8 mouse cellular contexts compared by ENCODE assay signal in the genomic region with DNA sequence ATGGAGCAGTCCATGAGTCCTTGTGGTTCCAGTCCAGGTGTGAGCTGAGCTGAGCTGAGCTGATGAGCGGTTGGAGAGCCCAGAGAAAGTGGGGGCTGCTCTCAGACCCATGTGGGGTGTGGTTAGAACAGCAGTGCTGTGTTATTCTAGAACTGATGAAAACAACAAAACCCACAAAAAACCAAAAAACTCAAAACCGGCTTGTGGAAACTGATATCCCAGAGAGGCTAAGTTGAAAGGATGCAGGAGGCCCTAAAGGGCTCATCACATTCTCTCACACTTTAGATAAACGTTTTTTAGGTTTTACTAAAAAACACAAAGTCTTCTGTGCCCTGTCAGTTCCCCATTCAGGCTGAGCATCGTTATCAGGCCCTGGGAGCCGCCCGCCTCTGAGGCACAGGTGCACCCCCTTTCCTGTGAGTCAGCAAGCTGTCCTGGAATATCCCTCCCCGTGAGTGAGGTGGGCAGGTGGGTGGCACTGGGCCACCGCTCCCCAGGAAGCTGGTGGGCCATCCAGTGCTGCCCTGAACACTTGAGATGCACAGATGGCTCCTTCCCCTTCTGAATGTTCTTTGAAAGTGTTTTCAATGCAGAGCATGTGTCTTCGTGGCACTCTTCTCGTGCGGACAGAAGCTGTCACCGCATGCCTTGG. TPM values are rescaled to one million over a fixed set of nuclear protein-coding genes. Genes with fewer than 3 reads are reported as not detected.
DNase-seq lines count a peak whose midpoint lies in the region; ATAC-seq and TF ChIP-seq lines count a peak whose summit lies in the region.

No protein-coding gene starts in this region.

- no peaks in the 10 kb centered on the region for H3K27me3 ChIP-seq in heart, embryonic 12.5 days (replicated peaks)
- no peaks in the 10 kb centered on the region for H3K27me3 ChIP-seq in heart, adult 2 months (ENCODE audit: control insufficient read depth, insufficient read depth, low read length)
- no peaks in the 10 kb centered on the region for H3K27me3 ChIP-seq in forebrain, postnatal 0 days (ENCODE audit: insufficient read depth, low read length)

- no peak overlapping the region for H3K4me2 ChIP-seq in heart, embryonic 12.5 days
- H3K4me2 ChIP-seq in forebrain, postnatal 0 days (ENCODE audit: low read depth): no peak overlapping the region

- no peak for TF ChIP-seq CTCF in heart, adult 2 months (IDR thresholded peaks at IDR 0.05)
- no peak for TF ChIP-seq CTCF in forebrain, postnatal 0 days (IDR thresholded peaks at IDR 0.05; ENCODE audit: low read depth)

- H3K79me2 ChIP-seq in heart, adult 2 months (replicated peaks; ENCODE audit: control insufficient read depth, insufficient read depth, low read length): peaks cover 2% of the 10 kb centered on the region; the same call in 1 of the 2 replicates

- no peak overlapping the region for H3K27ac ChIP-seq in heart, embryonic 12.5 days (ENCODE audit: poor library complexity, severe bottlenecking)
- no peak overlapping the region for H3K27ac ChIP-seq in heart, adult 2 months
- H3K27ac ChIP-seq in forebrain, postnatal 0 days (ENCODE audit: low read depth, low read length): peak overlapping the region; percentile 5; the same call in 1 of the 2 replicates

- no peak for TF ChIP-seq POLR2A in heart, adult 2 months (IDR thresholded peaks at IDR 0.05; ENCODE audit: insufficient read depth, low read depth, low read length)

- no peak overlapping the region for H3K4me3 ChIP-seq in heart, embryonic 12.5 days
- H3K4me3 ChIP-seq in heart, adult 2 months: no peak overlapping the region
- H3K4me3 ChIP-seq in forebrain, postnatal 0 days (ENCODE audit: low read depth, low read length): no peak overlapping the region

- no peak overlapping the region for H3K9ac ChIP-seq in heart, embryonic 12.5 days
- no peak overlapping the region for H3K9ac ChIP-seq in heart, adult 2 months (ENCODE audit: low read depth, low read length)
- 0 out of 2 replicates have a peak overlapping the region, but pooled peaks have one; percentile 6 for H3K9ac ChIP-seq in forebrain, postnatal 0 days

- intact Hi-C loops in heart, adult 2 months (cut with DNase I): no loop called here

- no peak for TF ChIP-seq EP300 in heart, adult 2 months (IDR thresholded peaks at IDR 0.05; ENCODE audit: insufficient read depth, low read depth, low read length)

- peak; percentile 64; the same call in 1 of the 2 replicates for ATAC-seq in heart, embryonic 12.5 days (ENCODE audit: insufficient number of reproducible peaks, low FRiP score)
- peak; percentile 41 for ATAC-seq in forebrain, postnatal 0 days
- ATAC-seq in megakaryocyte-erythroid progenitor cell, adult 5-6 weeks (replicated peaks; ENCODE audit: low FRiP score, low TSS enrichment, poor library complexity, severe bottlenecking): peak; percentile 74

- no peak for DNase-seq in heart, adult 2 months
- peak; percentile 91 for DNase-seq in cerebellum, adult 11-12 months
- no peak for DNase-seq in forebrain, postnatal 0 days
- no peak for DNase-seq in lung, postnatal 4 days
- no peak for DNase-seq in embryo, embryonic 10 days (ENCODE audit: low spot score)
- no peak for DNase-seq in Muller cell, postnatal 12 days (ENCODE audit: inconsistent ontology term)

- peaks cover 24% of the 10 kb centered on the region for H3K36me3 ChIP-seq in heart, embryonic 12.5 days
- H3K36me3 ChIP-seq in heart, adult 2 months (ENCODE audit: control insufficient read depth, insufficient read depth, low read length): no peaks in the 10 kb centered on the region
- H3K36me3 ChIP-seq in forebrain, postnatal 0 days (ENCODE audit: insufficient read depth): peaks cover 9% of the 10 kb centered on the region; the same call in 1 of the 2 replicates

- 42% methylated on average over 12 of the region's 12 CpGs for WGBS in heart, embryonic 12.5 days
- 67% methylated on average over 12 of the region's 12 CpGs for WGBS in heart, adult 2 months
- 31% methylated on average over 12 of the region's 12 CpGs for WGBS in forebrain, postnatal 0 days

- no peaks in the 10 kb centered on the region for H3K9me3 ChIP-seq in heart, embryonic 12.5 days (replicated peaks)
- no peaks in the 10 kb centered on the region for H3K9me3 ChIP-seq in forebrain, postnatal 0 days (ENCODE audit: low read length)

- H3K4me1 ChIP-seq in heart, embryonic 12.5 days (replicated peaks): peaks cover 82% of the 10 kb centered on the region
- peaks cover 6% of the 10 kb centered on the region for H3K4me1 ChIP-seq in heart, adult 2 months (ENCODE audit: control insufficient read depth, insufficient read depth, low read length)
- peaks cover 29% of the 10 kb centered on the region for H3K4me1 ChIP-seq in forebrain, postnatal 0 days (ENCODE audit: insufficient read depth)

RNA-seq across cellular contexts. Expression of a gene that starts 24.6 kb away (rescaled TPM):
- 101 and 105 TPM in 2 replicates for polyA plus RNA-seq in heart, embryonic 12.5 days (2016; fragmentation: Nextera tagmentation; extraction: Ambion mirVana)
- total RNA-seq in heart, adult 2 months (2021): 10 to 100 TPM; 37.3 to 39.0 TPM
- polyA plus RNA-seq in heart, adult 2 months (2012; rRNA removed): 26.1 and 26.6 TPM in 2 replicates
- total RNA-seq in forebrain, postnatal 0 days (2014; rRNA removed): 113 and 137 TPM in 2 replicates
- polyA plus RNA-seq in forebrain, postnatal 0 days (2015; fragmentation: Nextera tagmentation; extraction: Ambion mirVana): 103 and 117 TPM in 2 replicates
- 104 and 138 TPM in 2 replicates for total RNA-seq in megakaryocyte-erythroid progenitor cell, adult 5-6 weeks (2014; fragmentation: Nextera tagmentation)
- total RNA-seq in megakaryocyte-erythroid progenitor cell, adult 5-6 weeks (2017): 50.5 and 63.4 TPM in 2 replicates
